In the genomic region with DNA sequence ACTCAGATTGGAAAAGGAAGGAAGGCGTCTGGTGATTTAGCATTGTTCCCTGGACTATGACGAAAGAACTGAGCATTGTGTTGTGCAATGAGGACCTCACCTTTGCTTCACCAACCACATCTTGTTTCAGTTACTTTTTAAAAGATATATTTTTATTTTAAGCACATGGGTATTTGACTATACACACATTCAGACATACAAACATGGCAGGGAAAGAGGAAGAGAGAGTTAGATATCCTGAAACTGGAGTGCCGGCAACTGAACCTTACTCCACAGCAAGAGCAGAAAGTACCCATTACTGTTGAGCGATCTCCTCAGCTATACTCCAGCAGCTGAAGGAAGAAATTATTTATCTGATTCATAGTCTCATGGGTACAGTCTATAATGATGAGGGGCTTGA, we compare ENCODE assay signal across 16 mouse cellular contexts.
"Had no signal": no experiment of that assay in that cellular context is flagged by ENCODE, and none has a peak within 500 bp of the region (broad histone marks: within the 10 kb centered on the region; RNA-seq: fewer than 3 reads in every experiment).

No protein-coding gene starts in this region.

- DNase-seq: gastrocnemius, postnatal 14 days; gastrocnemius, postnatal 36 days; heart, adult 18-20 months; heart, postnatal 10 days; heart, postnatal 4 days; kidney, adult 11 months; kidney, adult 2 months; kidney, adult 9 months; kidney, postnatal 14 days; kidney, postnatal 36 days; layer of hippocampus, adult 9-11 months; layer of hippocampus, postnatal 36 days; left cerebral cortex, postnatal 4 days had no signal

- ATAC-seq: hindbrain, embryonic 16.5 days; intestine, embryonic 16.5 days; liver, embryonic 12.5 days had no signal
